Mouse (Mus musculus) heart, postnatal 0 days (tissue): Measurements from ENCODE around the gene Pclo.

ENCODE experiments used
- CTCF ChIP-seq: IDR thresholded peaks from 2 replicates; pipeline ENCODE4 v1.5.1; 2016; ENCODE audit warnings: antibody characterized with exemption, control low read depth, low read depth
- EP300 ChIP-seq: IDR thresholded peaks from 2 replicates; pipeline ENCODE4 v1.6.1; 2016; ENCODE audit warnings: antibody characterized with exemption, low read depth

GRCm38 (mm10) chr5:14793891-14794290 is 279.2 kb downstream of the Pclo start:
- TF ChIP-seq CTCF (no peak), EP300 (no peak)
